Mouse (Mus musculus) heart, embryonic 12.5 days (tissue): ENCODE data around the gene Cog4. TPM values are rescaled to one million over a fixed set of nuclear protein-coding genes. Genes with fewer than 3 reads are reported as not detected.
A peak's percentile ranks its signal among the peaks of the same experiment; 100 is the strongest.

Experiments
- ATAC-seq: fragments of 200-750 bp; cut with Nextera tagmentation; 2 replicates; pipeline ENCODE4 v1.8.0; 2017; ENCODE audit warnings: moderate TSS enrichment, moderate library complexity; ENCODE audit not compliant: insufficient number of reproducible peaks, low FRiP score
- H3K27ac ChIP-seq: fragments of 300-500 bp; sonication (generic); 2 replicates; pipeline ENCODE4 v1.5.1; 2016; ENCODE audit warnings: mild to moderate bottlenecking, moderate library complexity; ENCODE audit not compliant: poor library complexity, severe bottlenecking
- H3K27me3 ChIP-seq: fragments of 300-500 bp; sonication (generic); replicated peaks from 2 replicates; pipeline ENCODE4 v1.6.1; 2016; ENCODE audit warnings: mild to moderate bottlenecking, moderate library complexity
- H3K36me3 ChIP-seq: fragments of 300-500 bp; sonication (generic); 2 replicates; pipeline ENCODE4 v1.6.1; 2016; ENCODE audit warnings: mild to moderate bottlenecking, moderate library complexity
- H3K4me1 ChIP-seq: fragments of 300-500 bp; sonication (generic); replicated peaks from 2 replicates; pipeline ENCODE4 v1.6.1; 2016; ENCODE audit warnings: mild to moderate bottlenecking
- H3K4me2 ChIP-seq: fragments of 300-500 bp; sonication (generic); 2 replicates; pipeline ENCODE4 v1.6.1; 2016; ENCODE audit warnings: mild to moderate bottlenecking, moderate library complexity
- H3K4me3 ChIP-seq: fragments of 300-500 bp; sonication (generic); 2 replicates; pipeline ENCODE4 v1.5.1; 2016; ENCODE audit warnings: mild to moderate bottlenecking
- H3K9ac ChIP-seq: fragments of 300-500 bp; sonication (generic); 2 replicates; pipeline ENCODE4 v1.6.1; 2016; ENCODE audit warnings: mild to moderate bottlenecking, moderate library complexity
- H3K9me3 ChIP-seq: fragments of 300-500 bp; sonication (generic); replicated peaks from 2 replicates; pipeline ENCODE4 v1.6.1; 2016; ENCODE audit warnings: mild to moderate bottlenecking, moderate library complexity
- WGBS: fragments of 180-500 bp; shearing (Covaris S2); methylation state at CpG from one replicate; pipeline ENCODE4 v1.1.7; 2016; 5-methylcytosine and 5-hydroxymethylcytosine counted together
- polyA plus RNA-seq: library from polyadenylated mRNA; unstranded; fragments of >200 nt; fragmentation: Nextera tagmentation; extraction: Ambion mirVana; gene quantifications from 2 replicates; pipeline ENCODE4 v1.2.1, GENCODE M21; 2016

The Cog4 gene
- polyA plus RNA-seq, 1 experiment from 2014 or later = 65.2 TPM

DNA sequence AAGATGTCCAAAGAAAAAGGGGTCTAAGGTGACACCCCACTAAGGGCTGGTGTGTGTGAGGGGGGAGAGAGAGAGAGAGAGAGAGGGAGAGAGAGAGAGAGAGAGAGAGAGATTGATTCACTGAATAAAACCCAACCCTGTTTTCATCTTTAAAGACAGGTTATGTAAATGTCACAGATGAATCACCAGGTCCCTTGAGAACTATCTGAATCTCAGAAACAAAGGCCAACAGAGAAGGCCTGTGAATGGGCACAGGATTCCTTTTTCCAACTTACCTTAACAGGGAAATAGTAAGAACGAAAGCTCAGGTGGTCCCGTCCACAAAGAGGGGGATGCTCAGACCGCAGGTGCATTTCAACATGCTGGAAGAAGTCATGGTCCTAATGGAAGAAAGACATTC lies 35.3 kb upstream of the Cog4 start:
- Histone ChIP-seq H3K36me3 (peaks cover 74% of the 10 kb centered on the region), H3K27me3 (no peaks in the 10 kb centered on the region), H3K27ac (no peak overlapping the region), H3K4me1 (peaks cover 31% of the 10 kb centered on the region), H3K9me3 (no peaks in the 10 kb centered on the region), H3K9ac (no peak overlapping the region), H3K4me2 (no peak overlapping the region), H3K4me3 (no peak overlapping the region)
- WGBS = 95% methylated on average over 3 of the region's 3 CpGs
- no peak for ATAC-seq

DNA sequence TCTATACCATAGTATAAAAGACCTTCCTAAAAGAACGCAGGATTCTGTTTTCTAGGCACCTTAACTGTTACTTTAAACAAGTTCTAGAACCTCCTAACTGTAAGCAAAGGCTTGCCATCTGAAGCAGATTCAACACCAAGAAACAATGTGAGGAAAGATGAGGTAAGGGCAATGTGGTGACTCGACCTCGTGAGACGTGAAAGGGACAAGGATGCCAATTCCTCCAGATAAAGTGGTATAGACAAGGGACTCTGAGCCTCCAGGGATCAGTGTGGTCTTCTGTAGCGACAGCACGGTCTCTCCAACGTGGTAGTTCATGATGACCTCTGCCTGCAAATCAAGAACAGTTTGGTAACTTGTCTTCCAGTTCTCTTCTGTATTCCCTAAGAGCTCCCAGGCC lies 34.6 kb upstream of the Cog4 start:
- Histone ChIP-seq H3K27me3 (no peaks in the 10 kb centered on the region), H3K36me3 (peaks cover 80% of the 10 kb centered on the region), H3K4me3 (no peak overlapping the region), H3K27ac (no peak overlapping the region), H3K9ac (no peak overlapping the region), H3K4me2 (no peak overlapping the region), H3K4me1 (peaks cover 33% of the 10 kb centered on the region), H3K9me3 (no peaks in the 10 kb centered on the region)
- WGBS = 83% methylated on average over 7 of the region's 7 CpGs
- ATAC-seq = no peak

DNA sequence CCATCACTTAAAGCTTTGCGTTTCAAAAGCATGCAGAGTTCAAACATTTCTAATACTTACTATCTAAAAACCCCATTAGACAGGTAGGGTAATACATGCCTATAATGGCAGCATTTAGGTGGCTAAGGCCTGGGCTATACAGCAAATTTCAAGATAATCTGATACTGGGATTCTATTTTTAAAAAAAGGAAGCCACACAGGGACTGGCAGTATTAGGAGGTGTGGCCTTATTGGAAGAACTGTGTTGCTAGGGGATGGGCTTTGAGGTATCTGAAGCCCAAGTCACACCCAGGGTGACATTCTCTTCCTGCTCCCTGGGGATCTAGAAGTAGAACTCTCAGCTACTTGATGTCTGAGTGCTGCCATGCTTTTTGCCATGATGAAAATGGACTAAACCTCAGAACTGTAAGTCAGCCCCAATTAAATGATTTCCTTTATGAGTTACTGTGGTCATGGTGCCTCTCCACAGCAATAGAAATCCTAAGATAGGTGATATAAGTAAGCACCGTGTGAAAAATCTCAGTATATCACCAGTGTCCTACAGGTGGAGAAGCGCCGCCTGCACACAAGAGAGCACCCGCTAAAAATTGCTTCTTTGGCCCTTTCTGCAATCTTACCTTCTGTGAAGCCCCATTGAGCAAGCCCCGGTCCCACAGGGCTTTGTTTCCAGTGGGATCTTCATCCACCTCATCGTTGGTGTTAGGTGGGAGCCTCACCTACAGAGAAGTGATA lies 33.9 kb upstream of the Cog4 start:
- peaks cover 87% of the 10 kb centered on the region for H3K36me3 ChIP-seq
- WGBS = 96% methylated on average over 7 of the region's 7 CpGs
- H3K4me1 ChIP-seq = peaks cover 38% of the 10 kb centered on the region
- H3K4me2 ChIP-seq = no peak overlapping the region
- no peaks in the 10 kb centered on the region for H3K9me3 ChIP-seq
- ATAC-seq = no peak
- H3K4me3 ChIP-seq = no peak overlapping the region
- H3K27ac ChIP-seq = no peak overlapping the region
- no peak overlapping the region for H3K9ac ChIP-seq
- no peaks in the 10 kb centered on the region for H3K27me3 ChIP-seq

DNA sequence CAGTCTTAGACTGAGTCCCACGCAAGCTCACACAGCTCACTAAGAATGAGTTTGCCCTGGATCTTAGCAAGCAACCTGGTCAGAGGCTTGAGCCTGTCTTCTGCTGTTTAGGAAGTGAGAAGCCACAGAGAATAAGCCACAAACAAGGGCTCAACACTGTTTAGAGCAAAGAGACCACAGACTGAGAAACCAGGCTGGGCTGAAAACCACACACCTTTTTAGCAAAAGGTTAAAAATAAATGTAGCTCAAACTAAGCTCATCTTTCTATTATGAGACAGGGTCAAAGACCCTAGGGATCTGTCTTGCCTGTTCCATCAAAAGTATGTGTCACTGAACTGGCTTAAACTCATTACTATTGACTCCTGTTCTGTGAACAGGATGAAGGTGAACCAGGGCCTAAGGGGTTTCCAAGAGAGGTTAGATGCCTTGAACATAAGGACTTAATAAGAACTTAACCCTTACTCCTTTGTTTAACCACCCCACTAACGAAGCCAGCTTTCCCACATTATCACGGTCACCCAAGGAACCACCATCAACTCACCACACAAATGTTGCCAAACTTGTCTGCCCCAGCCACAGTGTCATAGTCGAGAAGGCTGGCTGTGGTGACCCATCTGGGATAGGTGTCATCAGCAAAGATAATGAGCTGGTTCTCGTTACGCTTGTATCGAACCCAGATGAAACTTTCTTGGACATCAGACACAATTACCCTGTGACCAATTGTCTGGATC lies 33.2 kb upstream of the Cog4 start:
- Histone ChIP-seq H3K4me2 (no peak overlapping the region), H3K9me3 (no peaks in the 10 kb centered on the region), H3K4me3 (no peak overlapping the region), H3K36me3 (peaks cover 94% of the 10 kb centered on the region), H3K9ac (no peak overlapping the region), H3K27ac (no peak overlapping the region), H3K27me3 (no peaks in the 10 kb centered on the region), H3K4me1 (peaks cover 37% of the 10 kb centered on the region)
- no peak for ATAC-seq
- 93% methylated on average over 7 of the region's 7 CpGs for WGBS

DNA sequence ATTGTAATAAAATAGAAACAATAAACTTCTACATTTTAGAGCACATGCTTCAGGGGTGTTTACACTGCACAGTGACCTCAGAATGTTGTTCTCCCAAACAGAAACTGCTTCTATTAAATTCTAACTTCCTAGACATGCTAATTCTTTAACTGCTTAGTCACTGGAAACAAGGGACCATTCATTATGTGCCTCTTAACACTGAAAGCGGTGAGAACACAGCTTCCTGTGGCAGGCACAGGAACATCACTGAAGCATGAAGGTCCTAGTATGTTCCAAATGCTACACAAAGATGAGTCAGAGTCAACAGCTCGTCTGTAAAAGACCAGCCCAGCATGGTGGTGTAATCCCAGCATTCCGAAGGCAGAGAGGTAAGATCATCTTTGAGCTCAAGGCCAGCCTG lies 31.1 kb upstream of the Cog4 start:
- H3K9me3 ChIP-seq = no peaks in the 10 kb centered on the region
- H3K4me2 ChIP-seq = no peak overlapping the region
- H3K9ac ChIP-seq = no peak overlapping the region
- H3K27me3 ChIP-seq = no peaks in the 10 kb centered on the region
- 70% methylated on average over 3 of the region's 3 CpGs for WGBS
- H3K4me3 ChIP-seq = no peak overlapping the region
- no peak for ATAC-seq
- peaks cover 98% of the 10 kb centered on the region for H3K36me3 ChIP-seq
- H3K4me1 ChIP-seq = peaks cover 19% of the 10 kb centered on the region
- H3K27ac ChIP-seq = no peak overlapping the region

DNA sequence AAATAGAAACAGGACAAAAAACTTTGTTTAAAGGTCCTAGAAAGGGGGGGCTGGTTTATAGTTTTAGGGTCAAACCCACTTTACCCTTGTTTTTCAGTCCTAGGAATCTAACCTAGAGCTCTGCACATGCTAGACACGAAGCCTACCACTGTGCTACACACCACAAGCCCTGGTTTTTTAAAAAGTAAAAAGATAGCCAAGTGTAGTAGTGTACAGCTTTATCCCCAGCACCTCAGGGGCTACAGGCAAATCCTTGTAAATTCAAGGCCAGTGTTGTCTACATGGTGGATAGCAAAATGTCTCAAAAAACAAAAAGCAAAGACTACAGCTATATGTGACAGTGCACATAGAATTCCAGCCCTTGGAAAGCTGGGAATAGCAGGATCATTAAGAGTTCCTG lies 29.4 kb upstream of the Cog4 start:
- 89% methylated on average over 1 of the region's 1 CpGs for WGBS
- peaks cover 14% of the 10 kb centered on the region for H3K4me1 ChIP-seq
- peak overlapping the region; percentile 41; the same call in 1 of the 2 replicates for H3K27ac ChIP-seq
- no peaks in the 10 kb centered on the region for H3K9me3 ChIP-seq
- no peak overlapping the region for H3K9ac ChIP-seq
- no peaks in the 10 kb centered on the region for H3K27me3 ChIP-seq
- no peak for ATAC-seq
- H3K4me3 ChIP-seq = no peak overlapping the region
- peaks cover 98% of the 10 kb centered on the region for H3K36me3 ChIP-seq
- H3K4me2 ChIP-seq = no peak overlapping the region

DNA sequence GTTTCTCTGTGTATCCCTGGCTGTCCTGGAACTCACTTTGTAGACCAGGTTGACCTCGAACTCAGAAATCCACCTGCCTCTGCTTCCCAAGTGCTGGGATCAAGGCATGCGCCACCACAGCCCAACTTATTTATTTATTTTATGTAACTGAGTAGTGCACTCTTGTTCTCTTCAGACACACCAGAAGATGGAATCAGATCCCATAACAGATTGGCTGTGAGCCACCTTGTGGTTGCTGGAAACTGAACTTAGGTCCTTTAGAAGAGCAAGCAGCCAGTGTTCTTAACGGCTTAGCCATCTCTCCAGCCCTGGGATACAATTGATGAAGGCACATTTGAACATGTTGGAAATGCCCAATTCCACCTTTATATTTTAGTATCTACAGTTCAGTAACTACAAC lies 27.8 kb upstream of the Cog4 start:
- H3K4me2 ChIP-seq = no peak overlapping the region
- WGBS = 88% methylated on average over 3 of the region's 3 CpGs
- no peaks in the 10 kb centered on the region for H3K27me3 ChIP-seq
- no peaks in the 10 kb centered on the region for H3K9me3 ChIP-seq
- H3K27ac ChIP-seq = no peak overlapping the region
- H3K36me3 ChIP-seq = peaks cover 96% of the 10 kb centered on the region
- ATAC-seq = no peak
- H3K4me1 ChIP-seq = peaks cover 14% of the 10 kb centered on the region
- H3K9ac ChIP-seq = no peak overlapping the region
- no peak overlapping the region for H3K4me3 ChIP-seq

DNA sequence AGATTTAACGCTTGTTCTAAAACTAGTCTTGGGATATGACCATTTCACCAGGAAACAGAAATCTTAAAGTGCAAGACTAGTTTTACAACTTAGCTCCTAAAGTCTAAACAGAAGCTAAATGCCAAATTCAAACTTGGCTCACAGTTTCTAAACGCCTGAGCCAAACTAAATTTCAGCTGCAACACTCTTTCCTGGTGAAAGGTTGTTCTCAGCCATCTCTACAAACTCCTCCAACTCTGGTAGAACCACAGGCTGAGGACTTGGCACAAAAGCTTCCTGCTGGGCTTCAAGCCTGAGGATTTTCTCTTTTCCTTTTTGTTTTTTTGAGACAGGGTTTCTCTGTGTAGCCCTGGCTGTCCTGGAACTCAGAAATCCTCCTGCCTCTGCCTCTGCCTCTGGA lies 26.1 kb upstream of the Cog4 start:
- Histone ChIP-seq H3K27me3 (no peaks in the 10 kb centered on the region), H3K4me2 (no peak overlapping the region), H3K9ac (no peak overlapping the region), H3K9me3 (no peaks in the 10 kb centered on the region), H3K36me3 (peaks cover 94% of the 10 kb centered on the region), H3K4me3 (no peak overlapping the region), H3K27ac (no peak overlapping the region), H3K4me1 (peaks cover 14% of the 10 kb centered on the region)
- ATAC-seq = no peak
- 95% methylated on average over 2 of the region's 2 CpGs for WGBS

DNA sequence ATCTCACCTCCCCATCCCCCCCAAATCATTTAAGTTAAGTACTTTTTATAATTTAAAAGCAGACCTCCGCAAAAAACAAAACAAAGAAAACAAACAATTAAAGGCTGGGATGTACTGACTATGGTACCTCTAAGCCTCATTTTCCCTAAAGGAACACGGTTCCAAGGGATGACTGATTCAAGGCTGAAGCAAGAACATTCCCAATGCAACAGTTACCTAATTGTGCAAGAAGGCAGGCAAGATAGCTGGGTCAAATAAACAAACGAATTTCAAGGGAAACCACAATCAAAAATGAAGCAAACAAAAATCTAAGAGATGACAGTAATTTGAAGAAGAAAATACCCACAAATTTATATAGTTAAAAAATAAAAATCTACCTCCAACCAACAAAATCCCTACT lies 24.4 kb upstream of the Cog4 start:
- Histone ChIP-seq H3K27ac (no peak overlapping the region), H3K36me3 (peaks cover 94% of the 10 kb centered on the region), H3K4me3 (no peak overlapping the region), H3K9ac (no peak overlapping the region), H3K27me3 (no peaks in the 10 kb centered on the region), H3K4me2 (no peak overlapping the region), H3K9me3 (no peaks in the 10 kb centered on the region), H3K4me1 (0 out of 2 replicates have a peak, but pooled peaks cover 8% of the 10 kb centered on the region)
- WGBS = 82% methylated on average over 3 of the region's 3 CpGs
- ATAC-seq = no peak

DNA sequence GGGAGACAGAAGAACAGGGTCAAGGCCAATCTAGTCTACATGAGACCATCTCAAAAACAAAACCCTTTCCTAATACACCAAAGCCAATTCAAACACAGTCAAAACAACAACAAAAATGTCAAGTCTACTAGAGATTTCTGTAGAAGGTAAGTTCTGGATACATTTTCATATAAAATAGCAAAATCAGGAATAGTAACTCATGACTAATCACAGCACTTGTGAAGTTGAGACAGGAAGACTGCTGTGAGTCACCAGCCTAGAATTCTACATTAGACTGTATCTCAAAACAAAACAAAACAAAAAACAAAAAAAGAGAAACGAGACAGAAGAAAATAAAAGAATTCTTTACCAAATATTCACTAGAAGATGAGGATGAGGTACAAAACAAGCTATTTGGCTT lies 21.5 kb upstream of the Cog4 start:
- H3K4me2 ChIP-seq = no peak overlapping the region
- H3K27me3 ChIP-seq = no peaks in the 10 kb centered on the region
- peaks cover 94% of the 10 kb centered on the region for H3K36me3 ChIP-seq
- 56% methylated on average over 1 of the region's 1 CpGs for WGBS
- H3K27ac ChIP-seq = no peak overlapping the region
- no peak overlapping the region for H3K9ac ChIP-seq
- no peak for ATAC-seq
- H3K4me1 ChIP-seq = no peaks in the 10 kb centered on the region
- H3K4me3 ChIP-seq = no peak overlapping the region
- no peaks in the 10 kb centered on the region for H3K9me3 ChIP-seq

DNA sequence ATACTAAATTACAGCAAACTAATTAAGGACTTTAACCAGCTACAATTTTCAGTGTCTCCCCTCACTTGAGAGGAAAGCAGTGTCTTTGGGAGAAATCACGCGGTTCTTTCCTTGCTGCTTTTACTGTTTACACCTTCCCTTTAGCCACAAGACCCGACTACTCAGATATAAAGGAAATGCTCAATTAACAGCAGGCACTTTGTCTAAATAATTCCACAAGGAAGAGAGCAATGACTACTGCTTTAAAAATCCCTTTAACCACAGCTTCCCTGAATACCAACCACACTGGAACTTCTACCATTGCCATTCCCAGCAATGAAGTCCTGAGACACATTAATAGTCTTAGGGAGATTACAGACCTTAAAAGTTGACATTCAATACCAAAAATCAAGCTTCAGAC lies 17.9 kb upstream of the Cog4 start:
- Histone ChIP-seq H3K9ac (no peak overlapping the region), H3K36me3 (peaks cover 90% of the 10 kb centered on the region), H3K27me3 (no peaks in the 10 kb centered on the region), H3K27ac (no peak overlapping the region), H3K4me3 (no peak overlapping the region), H3K4me2 (no peak overlapping the region), H3K9me3 (no peaks in the 10 kb centered on the region), H3K4me1 (no peaks in the 10 kb centered on the region)
- WGBS = 82% methylated on average over 3 of the region's 3 CpGs
- ATAC-seq = no peak
